Mouse (Mus musculus) hindbrain, embryonic 15.5 days (tissue): ENCODE results near the gene Agpat2. TPM values are rescaled to one million over a fixed set of nuclear protein-coding genes. Genes with fewer than 3 reads are reported as not detected.

Source experiments
- ATAC-seq: fragments of 200-750 bp; cut with Nextera tagmentation; 2 replicates; pipeline ENCODE4 v1.8.0; 2017; ENCODE audit warnings: low read depth, moderate number of reproducible peaks, moderate TSS enrichment; ENCODE audit not compliant: low FRiP score
- H3K27ac ChIP-seq: fragments of 300-500 bp; sonication (generic); replicated peaks from 2 replicates; pipeline ENCODE4 v1.5.1; 2015; ENCODE audit warnings: mild to moderate bottlenecking, inconsistent platforms
- H3K27me3 ChIP-seq: fragments of 300-500 bp; sonication (generic); 2 replicates; pipeline ENCODE4 v1.6.1; 2015; ENCODE audit warnings: control low read depth, inconsistent platforms
- H3K36me3 ChIP-seq: fragments of 300-500 bp; sonication (generic); 2 replicates; pipeline ENCODE4 v1.6.1; 2015; ENCODE audit warnings: control low read depth, inconsistent platforms
- H3K4me1 ChIP-seq: fragments of 300-500 bp; sonication (generic); replicated peaks from 2 replicates; pipeline ENCODE4 v1.6.1; 2015; ENCODE audit warnings: control low read depth, inconsistent platforms
- H3K4me2 ChIP-seq: fragments of 300-500 bp; sonication (generic); 2 replicates; pipeline ENCODE4 v1.6.1; 2015; ENCODE audit warnings: moderate library complexity, mild to moderate bottlenecking, inconsistent platforms
- H3K4me3 ChIP-seq: fragments of 300-500 bp; sonication (generic); 2 replicates; pipeline ENCODE4 v1.5.1; 2015; ENCODE audit warnings: mild to moderate bottlenecking, inconsistent platforms
- H3K9ac ChIP-seq: fragments of 300-500 bp; sonication (generic); 2 replicates; pipeline ENCODE4 v1.6.1; 2015; ENCODE audit warnings: inconsistent platforms
- H3K9me3 ChIP-seq: fragments of 300-500 bp; sonication (generic); 2 replicates; pipeline ENCODE4 v1.6.1; 2016; ENCODE audit warnings: control low read depth, inconsistent platforms
- whole genome bisulfite sequencing: fragments of 180-500 bp; shearing (Covaris S2); methylation state at CpG from one replicate; pipeline ENCODE4 v1.1.7; 2015; 5-methylcytosine and 5-hydroxymethylcytosine counted together
- polyA plus RNA-seq: library from polyadenylated mRNA; unstranded; fragments of >200 nt; fragmentation: Nextera tagmentation; extraction: Ambion mirVana; gene quantifications from 2 replicates; pipeline ENCODE4 v1.2.1, GENCODE M21; 2015

Agpat2 gene
- polyA plus RNA-seq, 1 experiment from 2014 or later: 6.1 TPM

DNA sequence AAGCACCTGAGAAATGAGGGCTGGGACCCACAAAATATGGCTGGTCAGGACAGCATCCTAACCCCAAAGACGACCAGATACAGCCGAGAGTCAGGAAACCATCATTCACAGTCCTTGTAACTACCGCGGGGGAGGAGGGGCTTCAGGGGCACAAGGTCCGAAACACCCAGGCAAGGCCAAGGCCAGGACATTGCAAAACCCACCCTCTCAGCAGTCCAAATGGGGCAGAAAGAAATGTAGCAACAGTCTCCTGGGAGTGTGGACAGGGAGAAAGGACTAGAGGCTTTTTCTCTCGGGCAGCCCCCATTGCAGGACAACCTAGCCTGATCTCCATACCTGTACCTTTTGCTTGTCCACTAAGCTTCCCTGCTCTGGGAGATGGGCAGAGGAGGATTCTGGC lies 1.1 kb downstream of the Agpat2 start:
- Histone ChIP-seq H3K9me3 (no peaks in the 10 kb centered on the region), H3K27ac (no peak overlapping the region), H3K36me3 (no peaks in the 10 kb centered on the region), H3K4me1 (peaks cover 18% of the 10 kb centered on the region), H3K4me2 (peak overlapping the region; percentile 80), H3K4me3 (peak overlapping the region; percentile 45), H3K27me3 (peaks cover 24% of the 10 kb centered on the region), H3K9ac (no peak overlapping the region)
- ATAC-seq: no peak
- 22% methylated on average over 6 of the region's 6 CpGs for WGBS

DNA sequence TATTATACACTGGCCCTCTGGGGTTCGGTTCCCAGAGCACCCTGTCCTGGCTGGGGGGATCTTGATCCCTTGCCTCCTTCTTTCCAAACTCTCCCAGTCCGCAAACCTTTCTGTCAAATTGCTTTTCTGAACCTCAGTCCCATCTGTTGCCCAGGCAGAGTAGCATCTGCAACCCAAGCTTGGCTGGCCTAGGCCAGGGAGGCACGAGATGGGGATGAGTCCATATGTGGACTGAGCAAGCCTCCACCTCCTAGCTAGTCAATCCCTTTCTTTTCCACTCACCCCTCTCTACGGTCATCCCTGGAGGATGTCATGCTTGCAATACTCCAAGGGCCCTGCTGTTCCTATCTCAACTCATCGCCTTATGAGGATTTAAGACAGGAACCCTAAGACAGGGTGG lies 1.6 kb downstream of the Agpat2 start:
- no peaks in the 10 kb centered on the region for H3K9me3 ChIP-seq
- H3K9ac ChIP-seq: no peak overlapping the region
- H3K27ac ChIP-seq: no peak overlapping the region
- H3K4me2 ChIP-seq: no peak overlapping the region
- WGBS: 88% methylated on average over 5 of the region's 5 CpGs
- ATAC-seq: no peak
- H3K27me3 ChIP-seq: peaks cover 24% of the 10 kb centered on the region
- H3K4me1 ChIP-seq: peaks cover 18% of the 10 kb centered on the region
- no peaks in the 10 kb centered on the region for H3K36me3 ChIP-seq
- H3K4me3 ChIP-seq: no peak overlapping the region

DNA sequence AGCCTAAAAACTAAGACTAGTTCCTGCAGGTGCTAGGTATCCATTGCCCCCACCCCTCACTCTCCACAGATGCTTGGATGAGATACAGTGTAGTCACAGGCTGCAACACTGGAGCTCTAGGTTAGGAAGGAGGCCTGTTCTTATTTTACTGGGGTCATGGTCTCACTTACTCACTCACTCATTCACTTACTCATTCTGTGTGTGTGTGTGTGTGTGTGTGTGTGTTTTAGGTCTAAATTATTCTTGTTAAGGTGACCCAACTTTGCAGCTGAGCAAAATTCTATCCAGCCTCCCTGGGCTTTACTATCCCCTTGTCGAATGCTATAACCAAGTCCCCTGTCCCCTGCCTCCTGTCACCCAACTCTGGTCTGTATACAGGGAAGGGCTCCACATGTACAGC lies 2.6 kb downstream of the Agpat2 start:
- Histone ChIP-seq H3K4me2 (no peak overlapping the region), H3K9ac (no peak overlapping the region), H3K4me3 (no peak overlapping the region), H3K4me1 (peaks cover 13% of the 10 kb centered on the region), H3K9me3 (no peaks in the 10 kb centered on the region), H3K36me3 (no peaks in the 10 kb centered on the region), H3K27ac (no peak overlapping the region), H3K27me3 (peaks cover 24% of the 10 kb centered on the region)
- ATAC-seq: no peak
- WGBS: 79% methylated on average over 1 of the region's 1 CpGs

DNA sequence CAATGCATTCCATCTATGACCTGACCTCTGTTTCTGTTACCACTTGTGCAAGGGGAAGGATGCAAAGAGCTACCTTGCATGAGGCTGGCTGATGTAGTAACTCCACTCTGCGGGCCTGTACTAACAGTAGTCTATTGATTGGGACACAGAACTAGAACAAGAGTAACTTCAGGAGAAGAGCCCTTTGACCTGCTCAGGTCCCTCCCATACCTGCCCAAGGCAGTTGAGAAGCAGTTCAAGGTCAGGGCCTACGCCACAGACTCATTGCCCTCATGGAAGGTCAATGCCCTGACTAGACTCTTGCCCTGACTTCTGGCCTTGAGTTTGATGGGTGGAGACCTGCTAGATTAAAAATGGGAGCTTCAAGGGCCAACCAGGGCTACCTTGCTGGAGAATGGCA lies 3.6 kb downstream of the Agpat2 start:
- 94% methylated on average over 2 of the region's 2 CpGs for WGBS
- Histone ChIP-seq H3K4me3 (no peak overlapping the region), H3K9me3 (no peaks in the 10 kb centered on the region), H3K36me3 (no peaks in the 10 kb centered on the region), H3K27ac (no peak overlapping the region), H3K9ac (no peak overlapping the region), H3K4me2 (no peak overlapping the region), H3K27me3 (peaks cover 24% of the 10 kb centered on the region), H3K4me1 (peaks cover 13% of the 10 kb centered on the region)
- no peak for ATAC-seq

DNA sequence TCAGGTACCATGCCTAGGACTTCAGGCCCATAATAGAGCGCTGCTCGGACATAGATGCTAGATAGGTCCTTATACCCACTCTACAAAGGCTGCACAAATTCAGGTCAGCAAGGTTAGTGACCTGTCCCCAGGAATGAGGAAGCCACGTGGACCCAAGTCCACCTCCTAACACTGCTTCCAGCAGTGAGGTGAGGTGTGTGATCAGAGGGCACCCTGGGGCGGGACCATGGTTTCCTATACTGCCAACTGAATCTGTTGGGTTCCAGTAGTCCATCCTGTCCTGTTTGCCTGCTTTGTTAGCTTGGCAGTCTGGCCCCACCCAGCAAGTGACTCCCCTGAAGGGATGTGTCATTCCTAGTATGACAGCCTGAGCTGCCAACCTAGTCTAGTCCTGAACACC lies 4.3 kb downstream of the Agpat2 start:
- no peak for ATAC-seq
- no peaks in the 10 kb centered on the region for H3K9me3 ChIP-seq
- H3K4me2 ChIP-seq: no peak overlapping the region
- no peak overlapping the region for H3K9ac ChIP-seq
- peaks cover 13% of the 10 kb centered on the region for H3K4me1 ChIP-seq
- no peak overlapping the region for H3K27ac ChIP-seq
- H3K4me3 ChIP-seq: no peak overlapping the region
- peaks cover 22% of the 10 kb centered on the region for H3K27me3 ChIP-seq
- no peaks in the 10 kb centered on the region for H3K36me3 ChIP-seq
- 85% methylated on average over 4 of the region's 4 CpGs for WGBS

DNA sequence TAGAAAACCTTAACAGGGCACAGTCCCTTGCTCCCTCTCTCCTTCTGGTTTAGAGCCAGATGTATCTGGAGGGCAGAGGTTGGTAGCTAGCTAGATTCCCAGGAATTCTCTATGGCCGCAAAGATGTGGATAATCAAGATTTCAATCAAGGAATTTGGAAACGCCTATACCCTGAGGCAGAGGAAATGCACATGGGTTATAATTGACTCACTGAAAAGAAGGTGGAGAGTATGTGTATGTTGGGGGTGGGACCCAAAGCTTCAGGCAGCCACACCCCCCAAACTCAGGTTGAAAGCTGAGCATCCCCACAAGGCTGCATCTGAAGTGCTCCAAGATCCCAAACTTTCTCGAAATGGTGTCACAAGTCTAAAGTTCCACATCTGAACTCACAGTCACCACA lies 5.8 kb downstream of the Agpat2 start:
- Histone ChIP-seq H3K4me1 (0 out of 2 replicates have a peak, but pooled peaks cover 4% of the 10 kb centered on the region), H3K4me2 (no peak overlapping the region), H3K9me3 (no peaks in the 10 kb centered on the region), H3K27ac (no peak overlapping the region), H3K27me3 (peaks cover 12% of the 10 kb centered on the region), H3K4me3 (no peak overlapping the region), H3K9ac (no peak overlapping the region), H3K36me3 (no peaks in the 10 kb centered on the region)
- 91% methylated on average over 3 of the region's 3 CpGs for WGBS
- ATAC-seq: no peak

DNA sequence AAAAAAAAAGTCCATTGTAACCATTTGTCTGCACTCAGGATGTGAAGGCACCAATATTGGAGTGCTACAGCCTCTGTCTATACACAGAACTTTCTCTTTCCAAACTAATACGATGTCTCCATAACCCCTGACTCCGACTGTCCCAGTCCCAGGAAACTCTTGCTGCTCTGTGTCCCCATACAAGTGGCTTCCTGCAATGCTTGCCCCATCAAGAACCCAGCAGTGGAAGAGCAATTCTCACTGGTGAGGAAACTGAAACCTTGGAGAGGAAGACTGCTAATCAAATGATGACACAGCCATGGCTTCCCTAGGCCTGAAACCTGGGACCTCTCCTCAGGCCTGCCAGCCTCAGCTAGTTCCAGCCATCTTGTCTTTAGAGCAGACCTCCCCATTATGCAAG lies 6.4 kb downstream of the Agpat2 start:
- 87% methylated on average over 2 of the region's 2 CpGs for WGBS
- H3K27me3 ChIP-seq: peaks cover 6% of the 10 kb centered on the region
- H3K9me3 ChIP-seq: no peaks in the 10 kb centered on the region
- no peaks in the 10 kb centered on the region for H3K4me1 ChIP-seq
- no peaks in the 10 kb centered on the region for H3K36me3 ChIP-seq
- no peak overlapping the region for H3K4me3 ChIP-seq
- H3K4me2 ChIP-seq: no peak overlapping the region
- H3K9ac ChIP-seq: no peak overlapping the region
- no peak for ATAC-seq
- H3K27ac ChIP-seq: no peak overlapping the region

DNA sequence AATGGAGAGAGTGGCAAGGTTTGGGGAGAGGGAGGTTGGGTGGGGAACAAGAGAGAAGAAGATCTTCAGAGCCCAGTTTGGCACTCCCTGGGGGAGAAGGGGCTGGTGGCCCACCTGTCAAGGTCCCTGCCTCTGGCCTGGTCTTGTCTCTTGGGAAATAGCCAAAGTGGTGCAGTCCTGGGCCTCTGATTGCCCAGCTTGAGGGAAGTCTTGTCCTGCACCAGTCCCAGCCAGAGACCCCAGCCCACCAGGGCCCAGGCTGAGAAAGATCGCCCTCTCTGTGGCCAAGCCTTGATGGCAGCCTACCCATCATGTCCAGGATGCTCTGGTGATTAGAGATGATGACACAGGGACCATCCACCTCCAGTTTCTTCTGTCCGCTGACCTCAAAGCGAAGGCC lies 7.3 kb downstream of the Agpat2 start:
- H3K9me3 ChIP-seq: no peaks in the 10 kb centered on the region
- H3K4me2 ChIP-seq: no peak overlapping the region
- no peak overlapping the region for H3K27ac ChIP-seq
- no peaks in the 10 kb centered on the region for H3K4me1 ChIP-seq
- no peaks in the 10 kb centered on the region for H3K27me3 ChIP-seq
- H3K36me3 ChIP-seq: no peaks in the 10 kb centered on the region
- no peak for ATAC-seq
- H3K4me3 ChIP-seq: no peak overlapping the region
- 94% methylated on average over 3 of the region's 3 CpGs for WGBS
- H3K9ac ChIP-seq: no peak overlapping the region

DNA sequence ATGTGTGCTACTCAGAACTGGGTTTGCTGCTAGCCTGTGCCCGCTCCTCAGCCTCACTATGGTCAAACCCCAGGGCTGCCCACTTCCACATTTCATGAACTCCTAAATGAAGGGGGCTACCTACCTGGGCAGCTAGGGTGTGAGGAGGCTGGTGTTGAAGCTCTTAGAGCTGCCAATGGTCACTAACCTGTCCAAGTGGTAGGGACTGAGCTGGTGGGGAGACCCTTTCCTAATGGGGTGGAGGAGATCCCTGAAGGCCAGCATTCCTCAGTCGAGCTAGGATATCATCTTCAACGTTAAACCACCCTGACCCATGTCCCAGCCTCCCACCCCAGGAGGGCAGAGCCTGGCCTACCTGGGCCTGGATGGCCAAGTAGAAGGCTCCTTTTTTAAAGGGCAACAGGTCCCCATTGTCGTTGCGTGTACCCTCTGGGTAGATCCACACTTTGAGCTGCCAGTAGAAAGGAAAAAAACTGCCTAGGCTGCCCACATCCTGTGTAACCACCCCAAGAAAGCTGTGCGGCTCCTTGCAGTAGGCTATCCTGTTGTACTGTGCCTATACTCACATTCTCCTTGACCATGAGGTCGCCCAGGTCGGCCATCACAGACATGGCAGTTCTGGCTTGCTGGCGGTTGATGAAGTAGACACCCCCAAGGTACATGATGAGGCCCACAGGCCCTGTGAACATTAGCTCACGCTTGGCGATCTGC lies 8.3 kb downstream of the Agpat2 start:
- Histone ChIP-seq H3K4me3 (no peak overlapping the region), H3K27ac (no peak overlapping the region), H3K4me1 (no peaks in the 10 kb centered on the region), H3K36me3 (no peaks in the 10 kb centered on the region), H3K9me3 (no peaks in the 10 kb centered on the region), H3K4me2 (no peak overlapping the region), H3K27me3 (no peaks in the 10 kb centered on the region), H3K9ac (no peak overlapping the region)
- ATAC-seq: no peak
- 87% methylated on average over 11 of the region's 11 CpGs for WGBS

DNA sequence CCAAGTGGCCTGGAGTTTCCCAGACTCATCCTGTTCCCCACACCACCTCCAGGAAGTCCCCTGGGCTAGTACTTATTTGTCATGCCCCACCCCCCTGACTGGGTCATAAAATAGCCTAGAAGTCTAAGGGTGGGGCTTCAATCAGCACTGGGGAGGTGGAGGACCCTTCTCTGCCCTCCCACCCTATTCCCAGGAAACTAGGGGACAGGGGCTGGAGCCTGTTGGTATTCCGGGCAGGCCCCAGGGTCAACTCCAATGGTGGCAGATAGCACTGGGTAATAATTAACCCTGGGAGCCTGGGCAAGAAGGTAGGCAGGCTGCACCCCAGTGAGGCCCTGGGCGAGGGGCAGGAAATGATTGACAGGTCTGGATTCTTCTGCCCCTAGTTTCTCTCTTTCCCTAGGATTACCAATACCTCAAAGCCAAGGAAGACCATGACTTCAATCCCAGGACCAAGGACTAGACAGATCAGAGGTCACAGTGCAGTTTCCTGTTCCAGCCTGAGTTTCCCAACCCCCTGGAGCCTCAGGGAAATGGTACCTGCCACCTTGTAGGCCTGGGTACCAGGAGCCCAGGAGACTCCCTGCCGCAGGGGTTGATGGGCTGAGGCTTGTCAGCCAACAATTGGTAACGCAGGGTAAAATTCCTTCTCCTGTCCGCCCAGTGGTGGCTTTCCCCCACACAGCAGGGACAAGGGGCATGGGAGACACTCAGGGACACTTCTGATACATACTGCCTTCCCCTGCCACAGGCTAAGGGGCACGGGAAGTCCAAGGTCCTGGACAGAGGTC lies 9.1 kb downstream of the Agpat2 start:
- no peak overlapping the region for H3K4me2 ChIP-seq
- ATAC-seq: no peak
- no peaks in the 10 kb centered on the region for H3K27me3 ChIP-seq
- no peaks in the 10 kb centered on the region for H3K36me3 ChIP-seq
- H3K27ac ChIP-seq: no peak overlapping the region
- no peaks in the 10 kb centered on the region for H3K4me1 ChIP-seq
- H3K4me3 ChIP-seq: no peak overlapping the region
- H3K9me3 ChIP-seq: no peaks in the 10 kb centered on the region
- WGBS: 78% methylated on average over 6 of the region's 6 CpGs
- no peak overlapping the region for H3K9ac ChIP-seq

DNA sequence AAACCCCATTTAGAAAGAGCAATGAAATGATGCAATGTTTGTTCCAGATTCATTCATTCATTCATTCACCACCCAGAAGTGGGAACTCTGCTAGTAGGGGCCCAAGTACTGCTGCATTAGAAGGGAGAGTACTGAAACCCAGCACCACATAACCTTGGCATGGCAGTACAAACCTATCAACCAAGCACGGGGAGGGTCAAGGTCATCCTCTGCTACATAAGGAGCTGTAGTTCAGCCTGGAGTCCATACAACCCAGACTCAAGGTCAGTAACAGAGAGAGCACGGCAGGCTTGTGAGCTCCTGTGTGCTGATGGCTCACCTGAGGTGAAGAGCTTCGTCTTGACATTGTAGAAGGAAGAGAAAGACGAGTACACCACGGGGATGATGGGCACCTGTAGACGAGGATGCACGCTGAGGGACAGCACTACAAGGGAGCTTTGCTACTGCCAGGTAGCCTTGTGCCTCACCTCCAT lies 9.7 kb downstream of the Agpat2 start:
- no peaks in the 10 kb centered on the region for H3K36me3 ChIP-seq

DNA sequence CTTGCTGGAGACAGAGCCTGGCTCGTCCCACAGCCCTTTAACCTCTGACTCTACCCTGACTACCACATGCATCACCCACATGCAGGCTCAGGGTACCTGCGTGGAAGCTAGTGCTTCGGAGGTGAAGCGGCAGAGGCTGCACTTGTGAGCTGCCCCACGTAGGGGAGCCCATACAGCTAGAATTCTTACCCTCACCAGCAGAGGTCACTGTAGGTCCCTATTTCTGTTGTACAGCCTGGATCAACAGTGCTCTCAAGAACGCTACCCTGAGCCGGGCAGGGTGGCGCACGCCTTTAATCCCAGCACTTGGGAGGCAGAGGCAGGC lies 10.2 kb downstream of the Agpat2 start:
- ATAC-seq: no peak
- Histone ChIP-seq H3K9ac (no peak overlapping the region), H3K4me1 (no peaks in the 10 kb centered on the region), H3K4me3 (no peak overlapping the region), H3K27me3 (no peaks in the 10 kb centered on the region), H3K4me2 (no peak overlapping the region), H3K27ac (no peak overlapping the region), H3K36me3 (no peaks in the 10 kb centered on the region), H3K9me3 (no peaks in the 10 kb centered on the region)
- 70% methylated on average over 9 of the region's 9 CpGs for WGBS

More for the DNA sequence above, 9.7 kb downstream of the Agpat2 start:
- WGBS: 88% methylated on average over 7 of the region's 7 CpGs
- no peak for ATAC-seq
- Histone ChIP-seq H3K4me3 (no peak overlapping the region), H3K9ac (no peak overlapping the region), H3K27me3 (no peaks in the 10 kb centered on the region), H3K4me1 (no peaks in the 10 kb centered on the region), H3K9me3 (no peaks in the 10 kb centered on the region), H3K4me2 (no peak overlapping the region), H3K27ac (no peak overlapping the region)
